Mouse (Mus musculus): ENCODE data around the gene Pomt2. TPM values are rescaled to one million over a fixed set of nuclear protein-coding genes. Genes with fewer than 3 reads are reported as not detected.

The Pomt2 gene
- polyA plus RNA-seq, 1 experiment from 2014 or later = 7.1 TPM

DNA sequence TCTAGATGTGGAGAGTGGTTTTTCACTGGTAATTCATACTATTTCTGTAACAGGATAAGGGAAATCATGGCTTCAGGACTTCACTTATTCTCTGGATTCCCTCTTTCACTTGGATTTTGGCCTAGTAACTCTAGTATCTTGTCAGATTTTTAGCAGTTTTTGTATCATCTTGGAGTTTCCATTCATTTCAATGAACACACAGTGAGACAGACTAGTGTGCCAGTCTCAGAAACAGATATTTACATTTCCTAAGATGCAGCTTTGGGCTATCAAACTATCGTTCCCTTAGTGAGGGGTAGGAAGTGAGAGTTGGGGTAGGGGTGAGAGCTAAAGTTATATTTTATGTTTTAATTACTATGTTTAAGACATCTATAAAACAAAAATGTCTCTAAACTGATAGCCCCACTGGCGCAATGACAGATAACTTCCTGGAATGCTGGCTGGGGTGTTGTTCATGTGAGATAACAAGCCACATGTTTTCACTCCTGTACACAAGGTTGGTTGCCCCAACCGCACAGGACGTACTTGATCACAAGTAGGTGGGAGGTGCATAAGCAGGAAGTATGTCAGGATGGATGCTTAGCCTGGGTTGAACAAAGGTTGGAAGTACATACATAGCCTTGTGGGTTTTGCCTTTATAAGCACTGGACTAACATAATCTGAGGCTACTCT is 25.7 kb downstream of the Pomt2 start:
- H3K9ac ChIP-seq = no peak overlapping the region
- peaks cover 39% of the 10 kb centered on the region for H3K36me3 ChIP-seq
- H3K9me3 ChIP-seq (replicated peaks) = no peaks in the 10 kb centered on the region
- no peak overlapping the region for H3K4me3 ChIP-seq
- peaks cover 14% of the 10 kb centered on the region for H3K4me1 ChIP-seq
- peak; percentile 94 for ATAC-seq
- 48% methylated on average over 4 of the region's 4 CpGs for WGBS (ENCODE audit: insufficient replicate concordance)
- peak overlapping the region; percentile 60; the same call in 1 of the 2 replicates for H3K27ac ChIP-seq
- H3K4me2 ChIP-seq = no peak overlapping the region
- no peaks in the 10 kb centered on the region for H3K27me3 ChIP-seq (replicated peaks)

DNA sequence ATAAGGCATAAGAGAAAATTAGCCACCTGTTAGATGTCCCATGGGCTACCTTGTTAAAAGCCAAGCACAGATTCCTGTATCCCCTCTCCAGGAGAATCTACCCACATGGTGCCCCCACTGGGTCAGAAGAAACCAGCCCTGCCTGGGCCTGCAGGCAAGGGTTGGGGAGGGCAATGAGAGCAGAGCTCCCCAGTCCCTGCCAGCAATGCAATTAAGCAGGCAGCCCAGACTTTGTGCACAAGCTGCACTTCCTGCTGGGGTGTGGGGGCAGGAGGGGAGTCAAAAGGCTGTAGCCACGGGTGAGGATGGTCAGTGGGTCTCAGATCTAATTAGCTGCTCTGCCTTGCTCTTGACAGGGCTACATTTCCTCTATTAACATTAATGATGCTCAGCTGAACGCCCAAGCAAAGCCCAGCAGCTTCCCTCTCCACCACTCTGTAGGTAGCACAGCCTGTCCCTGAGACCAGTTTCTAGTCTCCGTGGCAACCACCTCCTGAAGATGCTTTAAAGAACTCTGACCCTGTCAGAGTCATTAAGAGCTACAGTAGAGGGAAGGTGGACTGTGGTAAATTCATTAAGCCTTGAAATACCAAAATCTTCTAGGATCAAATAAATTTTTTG is 40.3 kb downstream of the Pomt2 start:
- no peak overlapping the region for H3K4me3 ChIP-seq
- no peaks in the 10 kb centered on the region for H3K9me3 ChIP-seq (replicated peaks)
- no peak overlapping the region for H3K9ac ChIP-seq
- H3K4me1 ChIP-seq = 0 out of 2 replicates have a peak, but pooled peaks cover 1% of the 10 kb centered on the region
- H3K27ac ChIP-seq = no peak overlapping the region
- WGBS (ENCODE audit: insufficient replicate concordance) = 39% methylated on average over 3 of the region's 3 CpGs
- ATAC-seq = no peak
- H3K27me3 ChIP-seq (replicated peaks) = peaks cover 19% of the 10 kb centered on the region
- no peak overlapping the region for H3K4me2 ChIP-seq
- peaks cover 4% of the 10 kb centered on the region; the same call in 1 of the 2 replicates for H3K36me3 ChIP-seq

DNA sequence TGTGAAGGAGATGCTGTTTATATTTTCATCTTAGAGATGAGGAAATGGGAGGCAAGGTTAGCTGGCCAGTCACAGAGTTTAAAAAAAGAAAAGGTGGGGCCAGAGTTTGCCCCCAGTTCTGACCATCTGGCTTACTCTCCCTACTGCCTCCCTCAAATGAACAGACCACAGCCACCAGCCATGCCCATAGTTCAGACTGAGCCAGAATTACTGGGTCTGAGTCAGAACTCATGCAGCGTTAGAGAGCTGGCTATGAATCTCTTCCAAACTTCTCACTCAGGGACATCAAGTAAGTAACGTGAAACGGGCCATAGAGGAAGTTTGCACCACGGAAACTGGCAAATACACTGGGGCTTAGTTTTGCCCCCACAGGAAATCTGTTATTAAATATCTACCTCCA is 43.0 kb downstream of the Pomt2 start:
- no peak for ATAC-seq
- Histone ChIP-seq H3K27ac (no peak overlapping the region), H3K4me3 (no peak overlapping the region), H3K4me1 (0 out of 2 replicates have a peak, but pooled peaks cover 7% of the 10 kb centered on the region), H3K36me3 (no peaks in the 10 kb centered on the region; the same call in 1 of the 2 replicates), H3K9me3 (replicated peaks) (no peaks in the 10 kb centered on the region), H3K27me3 (replicated peaks) (peaks cover 46% of the 10 kb centered on the region), H3K4me2 (no peak overlapping the region), H3K9ac (no peak overlapping the region)
- 55% methylated on average over 4 of the region's 4 CpGs for WGBS (ENCODE audit: insufficient replicate concordance)

DNA sequence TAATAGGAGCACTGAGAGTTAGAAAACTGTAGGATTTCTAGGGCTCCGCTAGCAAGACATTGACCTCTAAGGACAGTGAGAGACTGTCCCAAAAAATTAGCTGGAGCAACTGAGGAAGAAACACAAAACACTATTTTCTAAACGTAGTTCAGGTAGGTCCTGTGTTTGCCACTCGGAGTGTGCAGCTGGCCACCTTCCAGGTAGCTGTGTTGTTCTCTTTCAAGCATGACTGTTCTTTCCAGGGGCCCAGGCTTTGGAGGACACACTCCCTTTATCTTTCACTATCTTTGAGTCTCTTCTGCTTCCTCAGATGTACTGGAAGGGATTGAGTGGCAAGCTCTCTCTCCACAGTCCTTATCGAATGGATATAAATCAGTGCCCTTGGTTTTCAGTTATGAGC is 44.3 kb downstream of the Pomt2 start:
- Histone ChIP-seq H3K4me3 (no peak overlapping the region), H3K4me1 (0 out of 2 replicates have a peak, but pooled peaks cover 7% of the 10 kb centered on the region), H3K4me2 (no peak overlapping the region), H3K9ac (no peak overlapping the region), H3K27me3 (replicated peaks) (peaks cover 57% of the 10 kb centered on the region), H3K27ac (no peak overlapping the region), H3K36me3 (no peaks in the 10 kb centered on the region; the same call in 1 of the 2 replicates), H3K9me3 (replicated peaks) (no peaks in the 10 kb centered on the region)
- ATAC-seq = no peak
- WGBS (ENCODE audit: insufficient replicate concordance) = 71% methylated on average over 4 of the region's 4 CpGs

DNA sequence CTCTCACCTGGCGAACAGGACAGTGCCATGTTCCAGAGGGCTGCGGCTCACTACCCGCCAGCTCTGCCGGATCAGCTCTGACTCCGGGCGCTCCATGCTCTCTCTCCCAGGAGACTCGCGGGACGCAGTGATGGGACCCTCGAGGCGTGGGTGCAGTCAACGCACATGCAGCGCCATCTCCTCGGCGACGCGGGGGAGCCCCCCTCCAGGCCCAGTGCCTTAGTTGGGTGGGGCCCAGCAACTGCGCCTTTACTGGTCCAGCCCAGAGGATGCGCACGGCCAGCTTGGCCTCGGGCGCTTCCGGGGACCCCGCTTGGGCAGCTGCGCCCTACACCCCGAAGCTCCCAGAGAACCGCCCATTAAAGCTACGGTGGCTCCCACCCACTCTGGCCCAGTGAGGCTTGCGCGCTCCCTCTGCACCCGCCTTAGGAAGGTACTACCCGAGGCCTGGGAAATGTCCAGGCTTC is 45.6 kb downstream of the Pomt2 start, which contains the start of gene Ngb:
Ngb (minus strand) TSS at position 375 of the 467 bp plus-strand sequence.
- Histone ChIP-seq H3K9ac (no peak within 1 kb of the TSS), H3K27me3 (replicated peaks) (peaks cover 67% of the 10 kb centered on the region), H3K4me1 (0 out of 2 replicates have a peak, but pooled peaks cover 7% of the 10 kb centered on the region), H3K4me2 (peak within 1 kb of the TSS; percentile 50), H3K36me3 (no peaks in the 10 kb centered on the region), H3K4me3 (0 out of 2 replicates have a peak within 1 kb of the TSS, but pooled peaks have one; percentile 4), H3K9me3 (replicated peaks) (no peaks in the 10 kb centered on the region), H3K27ac (no peak within 1 kb of the TSS)
- ATAC-seq = no peak
- WGBS (ENCODE audit: insufficient replicate concordance) = 7% methylated on average over 32 of the region's 32 CpGs

DNA sequence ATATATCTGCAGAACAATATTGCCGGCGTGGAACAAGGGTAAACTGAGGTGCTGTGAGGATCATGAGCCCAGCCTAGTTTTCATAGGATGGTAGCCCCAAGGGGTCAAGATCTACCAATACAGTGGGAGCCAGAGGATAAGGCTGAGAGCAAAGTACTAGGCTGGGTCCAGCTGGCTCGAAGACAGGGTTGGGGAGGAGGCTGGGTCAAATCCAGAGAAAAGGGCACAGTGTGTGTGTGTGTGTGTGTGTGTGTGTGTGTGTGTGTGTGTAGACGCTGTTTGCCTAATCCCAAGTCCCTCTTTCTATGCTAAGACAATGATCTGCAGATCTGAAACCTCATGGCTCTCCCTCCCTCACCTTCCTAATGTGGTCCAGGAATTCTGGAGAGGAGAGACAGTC is 47.4 kb downstream of the Pomt2 start:
- Histone ChIP-seq H3K27me3 (replicated peaks) (peaks cover 69% of the 10 kb centered on the region), H3K4me2 (no peak overlapping the region), H3K9me3 (replicated peaks) (no peaks in the 10 kb centered on the region), H3K4me3 (no peak overlapping the region), H3K9ac (no peak overlapping the region), H3K36me3 (no peaks in the 10 kb centered on the region), H3K4me1 (0 out of 2 replicates have a peak, but pooled peaks cover 7% of the 10 kb centered on the region), H3K27ac (no peak overlapping the region)
- ATAC-seq = no peak
- WGBS (ENCODE audit: insufficient replicate concordance) = 58% methylated on average over 4 of the region's 4 CpGs

DNA sequence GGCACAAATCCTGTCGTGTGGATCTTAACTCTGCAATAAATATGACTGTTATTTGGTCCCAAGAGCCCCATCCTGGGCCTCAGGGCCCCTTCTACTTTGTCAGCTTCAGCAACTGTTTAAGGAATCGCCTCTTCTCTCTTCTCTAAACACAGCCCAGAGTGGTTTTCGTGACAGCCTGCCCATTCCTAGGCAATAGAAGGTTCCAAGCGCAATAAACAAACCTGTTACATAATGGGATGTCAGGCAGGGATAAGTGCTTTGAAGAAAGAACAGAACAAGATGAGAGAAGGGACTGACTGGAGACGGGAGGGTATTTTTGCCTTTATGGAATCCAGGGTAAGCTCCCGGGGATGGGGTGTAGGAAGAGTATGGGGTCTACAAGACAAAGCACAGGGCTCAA is 54.1 kb downstream of the Pomt2 start:
- peaks cover 13% of the 10 kb centered on the region; the same call in 1 of the 2 replicates for H3K27me3 ChIP-seq (replicated peaks)
- no peak overlapping the region for H3K27ac ChIP-seq
- H3K4me3 ChIP-seq = no peak overlapping the region
- 59% methylated on average over 6 of the region's 6 CpGs for WGBS (ENCODE audit: insufficient replicate concordance)
- peaks cover 15% of the 10 kb centered on the region; the same call in 1 of the 2 replicates for H3K4me1 ChIP-seq
- no peak overlapping the region for H3K9ac ChIP-seq
- no peak for ATAC-seq
- H3K9me3 ChIP-seq (replicated peaks) = no peaks in the 10 kb centered on the region
- no peak overlapping the region for H3K4me2 ChIP-seq
- H3K36me3 ChIP-seq = no peaks in the 10 kb centered on the region

DNA sequence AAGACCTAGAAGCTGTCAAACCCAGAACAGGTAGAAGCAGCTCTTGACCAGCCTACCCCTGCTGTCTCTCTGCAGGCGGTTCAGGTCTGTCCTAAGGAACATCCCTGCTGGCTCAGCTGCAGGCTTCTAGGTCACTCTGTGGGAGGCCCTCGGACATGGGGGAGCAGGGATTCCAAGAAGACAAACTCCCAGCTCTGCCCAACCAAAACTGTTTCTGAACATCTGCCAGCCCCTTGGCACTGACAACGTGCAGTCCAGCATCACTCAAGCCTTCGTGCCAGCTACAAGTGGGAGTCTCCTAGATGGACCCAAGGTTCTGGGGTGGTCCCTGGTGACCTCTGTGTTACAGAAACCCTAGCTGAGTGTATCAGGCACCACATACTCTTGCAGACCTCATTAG is 54.5 kb downstream of the Pomt2 start:
- Histone ChIP-seq H3K4me3 (no peak overlapping the region), H3K27ac (no peak overlapping the region), H3K4me2 (no peak overlapping the region), H3K36me3 (no peaks in the 10 kb centered on the region), H3K9me3 (replicated peaks) (no peaks in the 10 kb centered on the region), H3K27me3 (replicated peaks) (peaks cover 9% of the 10 kb centered on the region; the same call in 1 of the 2 replicates), H3K4me1 (peaks cover 15% of the 10 kb centered on the region; the same call in 1 of the 2 replicates), H3K9ac (no peak overlapping the region)
- ATAC-seq = no peak
- 62% methylated on average over 4 of the region's 4 CpGs for WGBS (ENCODE audit: insufficient replicate concordance)

DNA sequence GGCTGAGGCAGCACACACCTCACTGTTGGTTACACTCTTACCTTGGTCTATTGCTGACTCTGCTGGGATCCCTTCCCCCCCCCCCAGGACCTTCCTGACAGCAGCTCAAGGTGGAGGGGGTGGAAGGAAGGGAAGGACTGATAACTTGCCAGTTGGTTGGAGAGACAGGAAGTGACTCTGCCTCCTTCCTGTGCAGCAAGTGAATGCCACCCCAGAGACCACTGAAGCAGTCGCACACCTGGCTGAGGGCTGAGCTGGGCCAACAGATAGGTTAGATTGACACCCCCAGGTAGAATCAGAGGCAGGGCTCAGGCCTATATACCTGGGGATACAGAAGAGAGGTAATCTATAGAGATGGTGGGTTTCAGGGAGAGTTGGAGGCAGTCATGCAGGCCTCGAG is 55.9 kb downstream of the Pomt2 start:
- whole genome bisulfite sequencing (ENCODE audit: insufficient replicate concordance) = 62% methylated on average over 2 of the region's 2 CpGs
- H3K9me3 ChIP-seq (replicated peaks) = no peaks in the 10 kb centered on the region
- no peak overlapping the region for H3K9ac ChIP-seq
- no peak overlapping the region for H3K4me3 ChIP-seq
- no peak overlapping the region for H3K27ac ChIP-seq
- no peak for ATAC-seq
- H3K27me3 ChIP-seq (replicated peaks) = no peaks in the 10 kb centered on the region
- H3K4me1 ChIP-seq = peaks cover 15% of the 10 kb centered on the region; the same call in 1 of the 2 replicates
- H3K4me2 ChIP-seq = no peak overlapping the region
- no peaks in the 10 kb centered on the region for H3K36me3 ChIP-seq

DNA sequence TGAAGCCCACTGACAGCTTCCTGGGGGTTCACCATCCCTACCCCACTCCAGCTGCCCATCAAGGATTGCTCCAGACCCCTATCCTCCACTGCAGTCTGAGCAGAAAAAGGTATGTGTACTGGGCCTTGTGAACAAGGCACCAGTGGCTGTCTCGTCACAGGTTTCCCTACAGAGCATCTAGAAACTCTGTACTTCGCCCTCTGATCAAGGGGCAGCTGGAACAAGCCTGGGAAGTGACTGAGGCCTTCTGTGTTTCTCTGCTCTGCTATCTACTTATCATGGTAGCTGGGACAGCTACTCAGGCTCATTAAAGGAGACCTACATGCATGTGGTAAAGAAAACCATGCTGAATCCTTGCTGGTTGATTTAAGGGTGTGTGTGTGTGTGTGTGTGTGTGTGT is 58.1 kb downstream of the Pomt2 start:
- Histone ChIP-seq H3K27ac (no peak overlapping the region), H3K4me2 (no peak overlapping the region)
- WGBS (ENCODE audit: insufficient replicate concordance) = 71% methylated on average over 2 of the region's 2 CpGs

DNA sequence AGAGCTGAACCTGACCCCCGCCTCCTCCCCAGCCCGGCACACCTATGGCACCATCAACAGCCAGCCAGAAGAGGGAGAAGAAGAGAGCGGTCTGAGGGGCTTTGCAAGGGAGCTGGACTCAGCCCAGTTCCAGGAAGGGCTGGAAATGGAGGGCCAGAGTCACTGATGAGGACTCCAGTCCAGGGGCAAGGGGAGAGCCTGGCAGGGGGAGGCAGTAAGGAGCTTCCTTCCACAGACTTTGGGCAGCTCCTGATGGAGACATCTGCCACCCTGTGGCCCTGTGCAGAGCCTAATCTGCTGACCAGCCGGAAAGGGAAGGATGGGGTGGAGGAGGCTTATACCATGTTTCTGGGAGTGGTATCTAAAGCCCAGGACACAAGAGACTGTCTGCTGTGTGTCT is 58.5 kb downstream of the Pomt2 start:
- Histone ChIP-seq H3K36me3 (no peaks in the 10 kb centered on the region), H3K4me2 (no peak overlapping the region), H3K9me3 (replicated peaks) (no peaks in the 10 kb centered on the region), H3K27ac (no peak overlapping the region), H3K4me3 (no peak overlapping the region), H3K9ac (no peak overlapping the region), H3K4me1 (peaks cover 15% of the 10 kb centered on the region; the same call in 1 of the 2 replicates), H3K27me3 (replicated peaks) (no peaks in the 10 kb centered on the region; the same call in 1 of the 2 replicates)
- ATAC-seq = no peak
- 63% methylated on average over 4 of the region's 4 CpGs for WGBS (ENCODE audit: insufficient replicate concordance)

More for the DNA sequence above, 58.1 kb downstream of the Pomt2 start:
- Histone ChIP-seq H3K36me3 (no peaks in the 10 kb centered on the region), H3K4me3 (no peak overlapping the region), H3K9me3 (replicated peaks) (no peaks in the 10 kb centered on the region), H3K27me3 (replicated peaks) (no peaks in the 10 kb centered on the region; the same call in 1 of the 2 replicates), H3K9ac (no peak overlapping the region), H3K4me1 (peaks cover 15% of the 10 kb centered on the region; the same call in 1 of the 2 replicates)
- ATAC-seq = no peak

DNA sequence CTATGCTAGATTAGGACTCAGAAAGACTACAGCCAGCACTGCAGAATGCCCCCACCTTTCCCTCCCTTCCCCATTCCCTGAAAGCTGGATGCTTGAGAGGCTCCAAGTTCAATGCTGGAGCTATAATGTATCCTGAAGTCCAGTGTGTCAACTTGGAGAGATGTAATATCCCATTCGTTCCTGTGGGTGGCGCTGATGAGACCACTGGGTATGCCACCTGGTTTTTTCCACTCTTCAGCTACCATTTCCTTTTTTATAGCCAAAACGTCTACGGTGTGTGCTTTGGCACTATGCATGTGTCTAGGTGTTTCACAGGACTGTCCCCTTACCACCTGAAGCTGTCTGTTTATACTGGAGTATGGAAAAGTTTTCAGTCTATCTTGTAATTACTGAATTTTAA is 59.4 kb downstream of the Pomt2 start:
- Histone ChIP-seq H3K4me1 (peaks cover 15% of the 10 kb centered on the region; the same call in 1 of the 2 replicates), H3K9ac (no peak overlapping the region), H3K4me3 (no peak overlapping the region), H3K27ac (no peak overlapping the region), H3K36me3 (no peaks in the 10 kb centered on the region), H3K9me3 (replicated peaks) (no peaks in the 10 kb centered on the region), H3K27me3 (replicated peaks) (no peaks in the 10 kb centered on the region; the same call in 1 of the 2 replicates), H3K4me2 (no peak overlapping the region)
- 31% methylated on average over 4 of the region's 4 CpGs for WGBS (ENCODE audit: insufficient replicate concordance)
- no peak for ATAC-seq

Data from liver, embryonic 12.5 days (tissue).